Mouse (Mus musculus): ENCODE measurements around the gene Vmn1r75. TPM values are rescaled to one million over a fixed set of nuclear protein-coding genes. Genes with fewer than 3 reads are reported as not detected.

The Vmn1r75 gene
- not detected in 2 replicates for polyA plus RNA-seq (2016; fragmentation: Nextera tagmentation; extraction: Ambion mirVana)

- Histone ChIP-seq H3K9me3 (replicated peaks) (peaks cover 16% of the 10 kb centered on the region; the same call in 1 of the 2 replicates), H3K36me3 (no peaks in the 10 kb centered on the region), H3K4me2 (replicated peaks) (no peak within 1 kb of the TSS), H3K4me1 (no peaks in the 10 kb centered on the region), H3K27ac (no peak within 1 kb of the TSS), H3K27me3 (no peaks in the 10 kb centered on the region), H3K4me3 (no peak within 1 kb of the TSS), H3K9ac (no peak within 1 kb of the TSS)
- no peak for ATAC-seq (ENCODE audit: low FRiP score)
These were observed at the start of gene Vmn1r75 for GRCm38 (mm10) chr7:11874330-11874729. TSS of gene Vmn1r75 (plus strand) at chr7:11874630.

- Histone ChIP-seq H3K27ac (no peak within 1 kb of the TSS), H3K4me3 (no peak within 1 kb of the TSS), H3K4me2 (replicated peaks) (no peak within 1 kb of the TSS), H3K36me3 (no peaks in the 10 kb centered on the region), H3K9ac (no peak within 1 kb of the TSS), H3K4me1 (no peaks in the 10 kb centered on the region), H3K27me3 (no peaks in the 10 kb centered on the region), H3K9me3 (replicated peaks) (peaks cover 9% of the 10 kb centered on the region)
- ATAC-seq (ENCODE audit: low FRiP score), result no peak
- 79% methylated on average over 2 of the region's 2 CpGs for WGBS
These were observed 40.8 kb upstream of the Vmn1r75 start, which contains the start of gene Vmn1r74 for GRCm38 (mm10) chr7:11833680-11834079. TSS of gene Vmn1r74 (plus strand) at chr7:11833980.

Other genes starting within 250 kb of the Vmn1r75 start
- gene Vmn1r72, start 194.5 kb upstream of the Vmn1r75 start, polyA plus RNA-seq (2016; fragmentation: Nextera tagmentation; extraction: Ambion mirVana), result not detected in 2 replicates
- gene Vmn1r73, start 144.4 kb upstream of the Vmn1r75 start, polyA plus RNA-seq (2016; fragmentation: Nextera tagmentation; extraction: Ambion mirVana), result not detected in 2 replicates
- gene Vmn1r74, start 40.6 kb upstream of the Vmn1r75 start, polyA plus RNA-seq (2016; fragmentation: Nextera tagmentation; extraction: Ambion mirVana), result not detected in 2 replicates
- gene Vmn1r76, start 63.6 kb downstream of the Vmn1r75 start, polyA plus RNA-seq (2016; fragmentation: Nextera tagmentation; extraction: Ambion mirVana), result not detected in 2 replicates
- gene Vmn1r77, start 162.1 kb downstream of the Vmn1r75 start, polyA plus RNA-seq (2016; fragmentation: Nextera tagmentation; extraction: Ambion mirVana), result not detected in 2 replicates